Mouse (Mus musculus) cerebellum, postnatal 14 days (tissue): ENCODE measurements around the gene Dydc1.
"Not testable (repeated sequence)": the region's sequence is repeated elsewhere in the genome, so short reads cannot be mapped to it uniquely, and the experiment has no call there.

ENCODE experiments used
- DNase-seq, 2 experiments: peaks; one replicate each; pipeline ENCODE4 v3.0.0; 2021; ENCODE audit warnings: mixed read lengths in 2 of 2

Dydc1 gene

DNA sequence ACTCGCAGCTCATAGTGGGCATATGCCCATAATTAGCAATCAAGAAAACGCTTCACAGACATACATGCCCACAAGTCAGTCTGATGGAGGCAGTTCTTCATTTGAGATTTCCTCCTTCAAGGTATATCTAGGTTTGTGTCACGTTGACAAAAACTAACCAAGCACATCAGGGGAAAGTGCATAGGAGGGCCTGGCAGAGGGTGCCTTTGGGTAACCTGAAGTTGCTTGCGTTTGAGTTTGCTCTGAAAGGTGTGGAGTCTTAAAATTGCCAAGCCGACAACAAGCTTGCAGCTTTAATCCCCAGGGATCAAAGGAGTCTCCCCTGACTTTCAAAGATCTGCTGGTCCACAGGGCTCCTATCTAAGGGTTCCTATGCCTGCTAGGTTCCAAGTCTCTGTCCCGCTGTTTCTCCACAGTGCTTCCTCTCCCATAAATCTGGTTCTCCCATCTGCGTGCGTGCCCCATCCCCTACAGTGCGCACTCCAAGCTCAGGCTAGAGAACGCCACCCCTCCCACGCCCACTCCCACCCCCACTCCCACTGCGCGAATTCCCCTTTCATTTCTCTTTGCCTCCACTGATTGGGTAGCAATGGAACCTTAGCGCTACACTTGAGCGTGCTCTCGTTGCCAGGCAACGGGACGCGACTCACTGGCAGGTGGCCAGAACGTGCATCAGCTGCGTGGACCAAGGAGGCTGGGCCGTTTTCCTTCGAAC is at the start of gene Dydc1:
Gene Dydc1, plus strand, starts transcription at position 683 of the 715 bp plus-strand sequence.
- DNase-seq = peak; percentile 85 to 90

DNA sequence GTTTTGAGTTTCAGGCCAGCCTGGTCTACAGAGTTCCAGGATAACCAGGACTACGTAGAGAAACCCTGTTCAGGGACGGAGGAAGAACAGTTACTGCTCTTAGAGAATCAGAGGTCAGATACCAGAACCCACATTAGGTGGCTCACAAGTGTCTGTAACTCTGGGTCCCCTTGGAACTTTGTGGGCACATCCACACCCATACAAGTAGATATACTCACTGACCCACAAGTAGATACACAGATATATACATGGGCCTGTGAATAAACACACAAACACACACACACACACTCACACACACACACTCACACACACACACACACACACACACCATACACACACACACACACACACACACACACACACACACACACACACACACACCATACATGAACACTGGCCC is 47.6 kb upstream of the Dydc1 start:
- DNase-seq = no peak

DNA sequence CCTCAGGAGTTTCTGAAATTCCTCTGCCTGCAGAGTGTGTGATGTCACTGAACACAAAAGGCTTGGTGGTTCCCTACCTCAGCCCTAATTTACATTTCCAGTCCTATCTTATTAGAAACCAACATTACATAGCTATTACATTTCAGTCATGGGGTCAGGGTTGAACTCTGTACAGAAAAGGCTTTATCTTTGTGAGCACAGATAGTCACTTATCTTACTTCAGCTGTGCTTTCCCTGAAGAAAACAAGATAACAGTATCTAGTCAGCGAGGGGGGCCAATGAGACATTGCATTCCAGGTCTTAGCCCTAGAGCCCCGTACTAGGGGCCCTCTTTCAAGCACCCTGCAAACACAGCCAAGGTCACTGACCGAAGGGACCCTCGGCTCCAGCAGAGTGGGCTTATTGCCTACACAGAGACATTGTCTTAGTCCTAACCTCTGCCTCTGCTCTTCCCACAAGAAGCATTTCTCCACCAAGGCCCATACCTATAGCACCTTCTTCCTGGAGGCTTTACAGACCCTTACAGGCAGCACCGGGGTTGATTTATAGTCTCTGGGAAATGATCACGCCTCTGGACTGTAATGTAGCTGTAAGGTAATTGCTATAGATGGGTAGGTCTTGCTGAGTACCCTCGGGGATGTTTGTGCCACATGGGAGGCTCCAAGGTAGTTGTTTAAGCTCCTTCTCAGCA is 47.0 kb upstream of the Dydc1 start:
- DNase-seq = no peak

DNA sequence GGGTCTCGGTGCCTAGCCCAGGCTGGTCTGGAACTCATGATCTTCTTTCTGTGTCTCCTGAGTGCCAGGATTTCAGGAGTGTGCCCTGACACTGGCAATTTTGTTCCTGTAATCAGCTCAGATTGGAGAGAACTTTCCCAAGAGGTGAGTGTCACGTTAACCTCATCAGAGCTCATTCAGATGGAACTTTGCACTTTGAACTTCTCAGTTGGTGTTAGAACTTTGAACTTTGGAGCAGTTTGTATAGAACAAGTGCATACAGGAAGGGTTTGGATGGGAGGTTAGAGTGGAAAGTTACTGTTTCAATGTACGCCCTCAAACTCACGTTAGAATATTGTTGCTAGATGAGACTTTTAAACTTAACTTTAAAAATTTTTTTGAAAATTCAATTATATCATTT is 43.4 kb upstream of the Dydc1 start:
- no peak for DNase-seq

DNA sequence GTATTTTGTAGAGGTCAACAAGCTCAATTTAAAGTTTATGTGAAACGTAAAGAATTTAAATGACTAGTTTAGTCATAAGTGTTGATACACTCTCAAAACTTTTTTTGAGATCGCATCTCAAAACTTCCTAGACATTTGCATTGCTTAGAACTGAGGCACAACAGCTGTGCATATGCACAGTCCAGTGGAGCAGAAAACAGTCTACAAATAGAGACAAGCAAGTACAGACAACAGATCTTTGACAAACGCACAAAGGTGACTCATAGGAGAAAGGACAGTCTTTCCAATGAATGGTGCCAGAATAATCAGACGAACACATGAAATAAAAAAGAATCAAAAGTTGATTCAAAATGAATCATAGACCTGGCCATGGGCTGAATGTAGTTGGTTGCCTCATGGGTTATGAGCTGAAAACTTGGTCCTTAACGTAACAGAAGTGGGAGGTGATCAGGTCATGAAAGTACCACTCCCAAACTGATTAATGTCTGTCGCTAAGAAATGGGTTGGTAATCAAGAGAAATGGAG is 41.7 kb upstream of the Dydc1 start:
- no peak for DNase-seq

DNA sequence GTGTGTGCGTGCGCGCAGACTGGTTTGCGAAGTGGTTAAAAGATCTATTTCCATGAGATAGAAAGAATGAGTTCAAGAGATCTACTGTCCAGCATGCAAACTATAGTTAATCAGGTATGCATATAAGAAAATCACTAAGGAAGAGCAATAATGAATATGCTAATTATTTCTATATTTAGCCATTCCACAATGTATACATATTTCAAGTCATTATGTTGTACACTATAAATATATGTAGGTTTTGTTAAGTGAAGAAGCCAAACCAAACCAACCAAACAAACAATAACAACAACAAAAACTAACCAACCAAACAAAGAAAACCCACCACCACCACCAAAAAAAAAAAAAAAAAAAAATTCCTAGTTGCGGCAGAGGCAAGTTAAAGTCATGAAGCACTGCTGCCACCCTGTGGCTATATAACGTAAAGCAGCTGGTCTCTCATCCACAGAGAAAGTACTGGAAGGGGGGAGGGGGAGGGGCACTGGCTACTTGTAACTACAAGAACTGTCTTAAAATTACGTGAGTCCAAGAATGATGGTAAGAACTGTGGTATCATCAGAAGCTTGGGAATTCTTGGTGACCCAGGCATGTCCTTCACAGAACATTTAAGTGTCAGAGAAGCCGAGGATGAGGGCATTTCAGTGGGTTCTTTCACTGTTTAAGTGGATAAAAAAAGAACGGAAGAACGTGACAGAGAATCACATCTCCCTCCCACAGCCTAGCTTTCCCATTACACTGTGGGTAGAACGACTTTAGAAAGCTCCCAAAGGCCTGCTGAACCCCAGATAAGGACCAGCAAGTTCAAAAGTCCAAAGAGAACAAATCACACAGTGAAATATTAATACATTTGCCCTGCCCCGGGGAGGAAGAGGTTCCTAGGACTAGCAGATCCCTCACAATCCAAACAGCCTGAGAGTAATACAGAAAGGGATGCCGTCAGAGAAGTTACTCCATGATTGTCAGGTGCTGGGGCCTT is 39.3 kb upstream of the Dydc1 start:
- peak; percentile 86 to 91 for DNase-seq

DNA sequence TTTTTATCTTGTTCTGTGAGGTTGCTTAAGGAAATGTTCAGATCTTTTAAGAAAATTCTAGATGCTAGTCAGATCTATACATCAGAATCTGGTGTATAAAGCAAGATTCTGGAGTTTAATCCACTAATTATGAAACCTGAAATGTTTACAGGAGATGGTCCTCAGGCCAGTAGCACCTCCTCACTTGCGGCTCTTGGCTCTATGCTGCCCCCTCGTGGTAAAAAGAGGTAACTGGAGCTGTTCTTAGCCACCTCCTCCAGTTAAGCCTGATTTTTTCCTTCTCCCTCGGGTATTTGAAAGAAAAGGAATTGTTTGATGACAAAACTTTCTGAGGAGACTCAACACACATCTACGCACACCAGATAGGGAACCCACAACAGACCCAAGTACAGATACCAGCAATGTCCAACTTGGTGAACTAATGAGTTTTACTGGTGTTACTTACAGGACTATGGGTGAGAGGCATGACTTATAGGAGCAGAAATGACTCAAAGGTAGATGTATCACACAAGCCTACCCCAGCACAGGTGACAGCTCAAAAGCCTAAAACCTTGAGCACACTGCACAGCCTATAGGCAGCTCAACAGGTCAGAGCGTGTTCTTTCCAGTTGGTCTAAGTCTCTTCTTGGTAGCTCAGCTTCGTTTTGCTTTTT is 37.4 kb upstream of the Dydc1 start:
- peak; percentile 75 to 82 for DNase-seq

DNA sequence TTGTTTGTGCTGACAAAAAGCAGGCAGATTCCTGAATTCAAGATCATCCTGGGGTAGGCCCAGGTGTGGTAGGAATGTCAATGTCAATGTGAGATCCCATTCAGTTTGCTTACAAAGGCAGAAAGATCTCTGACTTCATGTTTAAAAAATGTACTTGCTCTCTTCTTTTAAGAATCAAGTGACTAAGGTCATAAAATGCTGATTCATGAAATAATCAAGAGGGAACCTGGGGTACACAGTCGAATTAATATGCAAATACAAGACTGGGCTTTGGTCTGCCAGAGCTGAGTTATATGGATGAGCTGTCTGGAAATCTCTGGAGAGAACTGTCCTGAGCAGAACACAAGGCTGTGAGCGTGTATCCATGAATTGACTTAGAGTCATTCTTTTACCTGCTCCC is 25.3 kb upstream of the Dydc1 start:
- DNase-seq = no peak

DNA sequence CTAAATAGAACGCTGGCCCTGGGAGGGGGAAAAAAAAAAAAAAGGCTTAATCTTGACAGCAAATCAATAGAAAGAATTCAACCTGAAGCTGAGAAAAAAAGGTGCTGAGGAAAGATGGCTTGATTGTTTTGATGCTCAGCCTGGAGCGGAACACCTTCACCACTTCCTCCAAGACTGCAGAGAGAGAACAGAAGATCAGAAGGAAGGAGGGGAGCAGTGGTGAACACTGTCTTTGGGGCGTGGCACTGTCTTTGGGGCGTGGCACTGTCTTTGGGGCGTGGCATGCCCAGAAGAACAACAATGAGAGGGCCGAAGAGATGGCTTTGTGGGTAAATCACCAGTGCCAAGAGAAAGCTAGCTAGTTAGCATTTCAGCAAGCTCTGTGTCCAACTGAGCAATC is 22.2 kb upstream of the Dydc1 start:
- DNase-seq = no peak

DNA sequence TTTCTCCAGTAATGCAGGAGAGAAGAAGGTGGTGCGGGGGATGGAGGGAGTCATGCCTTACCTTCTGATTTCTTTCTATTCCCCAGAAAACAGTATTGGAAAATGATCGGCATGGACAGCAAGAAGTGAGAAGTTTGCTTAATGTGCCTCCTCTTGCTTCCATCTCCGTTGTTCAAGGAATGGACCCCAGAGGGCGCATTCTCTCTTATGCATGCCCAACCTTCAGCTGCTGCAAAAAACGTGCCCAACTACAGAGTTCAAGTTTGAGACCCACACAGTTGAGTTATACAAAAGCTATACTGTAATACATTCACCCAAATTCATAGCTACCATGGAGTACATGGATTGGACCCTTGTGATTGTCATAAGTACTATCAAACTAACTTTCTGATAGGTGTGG is 20.2 kb upstream of the Dydc1 start:
- DNase-seq = no peak

DNA sequence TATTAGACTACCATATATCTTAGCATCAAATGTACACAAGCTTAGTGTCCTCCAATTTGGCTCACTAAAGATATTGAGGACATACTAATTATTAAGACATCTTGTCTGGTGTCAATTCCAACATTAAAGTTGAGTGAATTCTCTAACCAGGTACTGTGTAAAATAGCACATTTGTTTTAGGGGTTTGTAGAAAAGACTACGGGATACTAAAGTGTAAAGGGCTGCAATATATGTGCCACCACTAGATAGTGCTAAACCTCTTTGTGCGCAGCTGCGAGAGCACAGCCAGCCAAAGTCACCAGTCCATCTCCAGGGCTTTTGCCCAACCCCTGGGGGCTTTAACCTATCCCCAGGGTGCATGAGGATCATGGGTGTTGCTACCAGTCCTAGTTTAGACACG is 19.5 kb upstream of the Dydc1 start:
- not testable (repeated sequence) for DNase-seq

DNA sequence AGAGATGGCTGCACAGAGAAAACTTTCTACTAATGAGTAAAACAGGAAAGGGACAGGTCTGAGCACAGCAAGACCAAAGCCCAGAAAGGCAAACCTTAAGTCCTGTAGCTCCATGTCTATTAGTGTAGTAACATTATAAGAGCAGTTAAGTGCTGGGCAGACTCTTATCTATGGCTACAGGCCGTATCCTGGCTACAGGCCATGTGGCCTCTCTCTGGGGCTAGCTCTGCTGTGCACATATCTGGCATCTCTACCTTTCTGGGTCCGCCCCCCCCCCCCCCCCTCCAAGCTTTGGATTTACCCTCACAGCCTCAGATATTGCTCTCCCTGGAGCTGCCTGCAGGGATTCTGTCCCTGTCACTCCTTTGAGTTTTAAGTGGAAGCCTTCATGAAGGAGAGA is 7.5 kb upstream of the Dydc1 start:
- no peak for DNase-seq

DNA sequence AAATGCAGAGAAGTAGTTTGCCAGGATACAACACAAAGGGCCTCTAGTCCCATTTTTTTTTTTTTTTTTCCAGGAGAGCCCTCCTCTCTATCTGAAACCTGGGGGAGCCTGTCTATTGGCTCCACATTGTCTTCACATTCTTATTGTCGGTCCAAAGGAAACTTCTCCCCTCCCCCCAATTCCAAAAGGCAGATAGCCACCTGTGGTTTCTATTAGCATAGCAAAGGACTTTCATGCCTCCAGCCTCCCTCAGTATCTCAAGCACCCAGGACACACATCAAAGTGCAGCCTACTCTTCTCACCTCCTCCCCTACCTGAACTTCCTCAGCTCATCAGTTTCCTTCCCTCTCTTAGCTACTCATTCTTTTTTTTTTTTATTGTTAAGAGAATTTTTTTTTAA is 6.3 kb upstream of the Dydc1 start:
- no peak for DNase-seq

DNA sequence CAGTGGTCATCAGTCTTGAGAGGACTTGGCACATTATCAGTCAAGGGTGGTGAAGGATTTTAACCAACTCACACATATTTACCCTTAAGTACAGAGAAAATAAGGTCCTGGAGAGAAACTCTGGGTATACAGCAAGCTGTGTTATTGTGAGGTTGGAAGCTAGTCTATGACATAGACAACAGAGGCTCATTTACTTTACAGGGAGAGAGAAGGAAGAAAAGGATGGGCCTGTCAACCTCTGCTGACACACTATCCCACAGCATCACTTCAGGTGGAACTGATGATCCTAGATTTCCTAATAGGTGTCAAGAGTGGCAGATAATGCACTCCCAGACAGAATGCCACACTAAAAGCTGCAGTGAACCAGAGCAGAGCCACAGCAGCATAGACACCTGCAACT is 3.6 kb upstream of the Dydc1 start, which contains the start of gene Dydc2:
Gene Dydc2, minus strand, starts transcription at position 101 of the 400 bp plus-strand sequence.
- no peak for DNase-seq

DNA sequence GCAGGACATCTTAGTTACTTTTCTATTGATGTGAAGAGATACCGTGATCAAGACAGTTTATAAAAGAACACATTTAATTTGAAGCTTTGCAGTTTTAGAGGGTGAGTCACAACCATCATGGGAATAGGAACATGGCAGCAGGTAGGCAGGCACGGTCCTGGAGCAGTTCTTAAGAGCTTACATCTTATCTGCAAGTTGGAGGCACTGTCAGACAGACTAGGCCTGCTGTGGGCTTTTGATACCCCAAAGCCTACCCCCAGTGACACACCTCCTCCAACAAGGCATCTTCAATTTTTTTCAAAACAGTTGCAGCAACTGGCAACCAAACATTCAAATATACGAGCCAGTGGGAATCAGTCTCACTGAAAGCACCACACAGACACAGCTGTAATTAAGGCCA is 2.4 kb upstream of the Dydc1 start:
- DNase-seq = no peak

DNA sequence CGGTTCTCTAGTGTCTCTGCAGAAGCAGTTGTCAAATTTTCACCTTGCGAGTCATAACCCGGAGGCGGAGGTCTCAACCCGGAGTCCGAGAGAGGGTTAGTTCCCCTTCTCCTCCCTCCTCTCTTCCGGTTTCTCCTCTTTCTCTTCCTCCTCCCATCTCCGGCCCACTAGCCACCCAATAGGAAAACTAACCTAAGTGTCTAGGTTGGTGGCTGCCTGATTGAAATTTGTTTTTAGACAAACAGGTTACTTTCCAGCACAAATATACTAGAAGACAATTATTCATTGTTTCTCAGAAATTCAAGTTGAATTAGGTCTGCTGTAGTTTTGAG is 199 bp downstream of the Dydc1 start:
- DNase-seq = no peak

DNA sequence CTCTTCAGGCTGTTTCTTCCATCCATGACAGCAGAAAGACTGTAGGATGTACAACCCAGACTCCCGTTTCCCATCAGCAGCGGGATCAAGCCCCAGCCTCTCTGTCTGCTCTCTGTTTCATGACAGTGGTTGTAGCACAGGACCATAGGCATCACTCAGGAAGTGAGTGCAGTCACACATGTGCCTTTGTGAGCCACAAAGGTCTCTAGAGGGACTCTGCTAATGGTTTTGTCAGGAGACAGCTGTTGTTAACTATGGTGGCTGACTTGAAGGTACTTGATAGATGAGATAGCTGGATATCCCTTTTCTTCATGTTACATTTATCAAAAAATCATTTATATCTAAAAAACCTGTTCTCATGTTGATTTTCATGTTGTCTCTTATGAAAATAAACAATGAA is 9.7 kb downstream of the Dydc1 start:
- DNase-seq = no peak

DNA sequence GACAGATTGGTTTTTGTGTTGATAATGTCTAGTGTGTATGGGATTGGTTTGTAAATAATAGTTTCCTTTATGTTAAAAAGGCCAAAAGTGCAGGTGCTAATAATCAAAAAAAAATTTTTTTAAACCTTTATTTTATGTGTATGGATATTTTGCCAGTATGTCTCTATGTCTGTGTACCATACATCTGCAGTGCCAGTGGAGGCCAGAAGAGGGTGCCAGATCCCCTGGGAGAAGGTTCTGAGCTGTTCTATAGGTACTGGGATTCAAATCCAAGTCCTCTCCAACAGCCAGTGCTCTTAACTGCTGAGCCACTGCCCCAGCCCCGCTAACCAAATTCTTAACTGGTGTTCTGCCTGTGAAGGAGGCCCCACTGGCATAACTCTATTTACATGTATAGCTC is 14.8 kb downstream of the Dydc1 start:
- DNase-seq = peak in 1 of 2 experiments; percentile 17

DNA sequence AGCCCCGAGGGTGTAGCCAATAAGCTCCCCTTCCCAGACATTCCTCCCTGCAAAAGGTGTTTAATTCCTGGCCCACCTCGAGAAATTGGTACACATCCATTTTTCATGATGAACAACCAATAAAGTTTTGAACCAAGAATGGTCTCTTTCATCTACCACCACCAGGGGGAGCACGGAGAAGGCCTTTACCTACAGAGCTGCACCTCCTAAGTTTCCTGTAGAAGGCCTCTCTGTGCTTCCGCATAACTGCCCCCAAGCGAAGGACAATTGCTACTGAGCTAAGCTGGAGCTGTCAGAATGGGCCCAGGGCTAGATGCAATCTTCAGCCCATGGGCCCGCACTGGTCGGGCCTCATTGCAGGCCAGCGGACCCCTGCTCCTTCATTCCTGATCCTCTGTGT is 18.1 kb downstream of the Dydc1 start:
- DNase-seq = peak; percentile 33 to 45

DNA sequence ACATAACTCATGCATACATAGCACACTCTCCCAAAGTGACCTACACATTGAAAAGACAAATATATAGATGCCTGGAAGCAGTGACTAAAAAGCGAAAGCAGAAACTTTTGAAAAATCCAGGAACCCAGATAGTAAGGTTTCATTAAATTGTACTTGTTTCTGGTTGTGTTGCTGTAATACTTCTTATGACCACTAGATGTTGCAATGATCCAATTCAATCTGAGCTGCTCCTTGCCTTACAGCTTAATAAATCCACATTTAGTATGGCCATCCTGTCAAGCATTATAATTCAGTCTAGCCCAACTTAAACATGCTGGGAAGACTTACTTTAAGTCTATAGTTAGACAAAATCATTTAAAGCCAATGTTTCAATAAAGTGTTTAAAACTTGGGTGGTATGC is 21.4 kb downstream of the Dydc1 start:
- DNase-seq = no peak

DNA sequence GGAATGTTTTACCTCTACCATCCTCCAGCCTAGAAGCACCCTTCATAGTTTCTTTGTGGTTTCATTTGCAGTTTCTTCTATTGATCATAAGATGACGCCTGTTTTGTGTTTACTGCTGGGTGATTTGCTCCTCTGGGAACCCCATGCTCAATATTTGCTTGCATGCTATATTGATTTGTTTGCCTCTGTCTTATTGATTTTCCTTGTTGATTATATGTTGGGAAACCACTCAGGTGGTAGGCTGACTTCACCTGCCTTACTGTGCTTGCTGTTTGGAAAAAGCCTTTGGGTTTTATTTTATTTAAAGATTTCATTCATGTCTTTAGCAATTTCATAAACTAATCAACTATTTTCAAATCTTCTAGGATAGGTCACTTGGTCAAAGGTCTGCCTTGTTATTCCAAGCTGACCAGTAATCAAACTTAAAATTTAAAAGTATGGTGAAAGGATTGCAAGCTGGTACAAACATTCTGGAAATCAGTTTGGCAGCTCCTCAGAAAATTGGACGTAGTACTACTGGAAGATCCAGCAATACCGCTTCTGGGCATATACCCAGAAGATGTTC is 23.7 kb downstream of the Dydc1 start:
- DNase-seq = no peak

DNA sequence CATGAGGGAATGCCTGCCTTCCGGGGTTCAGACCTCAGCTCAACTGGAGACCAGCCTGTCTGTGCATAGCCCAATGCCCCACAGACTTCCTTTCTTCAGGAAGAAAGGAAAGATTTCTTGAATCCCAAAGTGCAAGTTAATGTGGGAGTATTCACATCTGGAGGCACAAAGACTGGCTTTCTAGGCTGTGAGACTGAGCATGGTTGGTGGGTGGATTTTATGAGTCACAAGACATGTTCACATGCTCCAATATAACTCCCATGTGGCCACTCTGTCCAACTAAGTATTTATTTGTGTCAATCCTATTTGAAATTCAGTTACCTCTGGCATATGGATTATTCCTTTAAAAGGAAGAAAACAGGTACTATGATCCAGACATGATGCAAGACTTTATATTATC is 26.0 kb downstream of the Dydc1 start:
- no peak for DNase-seq
